Mouse (Mus musculus) heart, postnatal 0 days (tissue): ENCODE measurements around the gene Rab4b. TPM values are rescaled to one million over a fixed set of nuclear protein-coding genes. Genes with fewer than 3 reads are reported as not detected.

Experiments used
- ATAC-seq: fragments of 200-750 bp; cut with Nextera tagmentation; 2 replicates; pipeline ENCODE4 v1.8.0; 2017; ENCODE audit warnings: low read depth, moderate number of reproducible peaks, moderate library complexity; ENCODE audit not compliant: insufficient read depth
- DNase-seq: peaks from one replicate; pipeline ENCODE4 v3.0.0-alpha.2; 2016; ENCODE audit warnings: low spot score
- H3K27ac ChIP-seq: fragments of 300-500 bp; sonication (generic); 2 replicates; pipeline ENCODE4 v1.5.1; 2014; ENCODE audit warnings: low read depth, mild to moderate bottlenecking
- H3K27me3 ChIP-seq: fragments of 300-500 bp; sonication (generic); 2 replicates; pipeline ENCODE4 v1.6.1; 2014; ENCODE audit warnings: low read length, mixed read lengths; ENCODE audit not compliant: control insufficient read depth, insufficient read depth
- H3K36me3 ChIP-seq: fragments of 300-500 bp; sonication (generic); replicated peaks from 2 replicates; pipeline ENCODE4 v1.6.1; 2014; ENCODE audit warnings: low read length, mixed read lengths; ENCODE audit not compliant: control insufficient read depth, insufficient read depth
- H3K4me1 ChIP-seq: fragments of 300-500 bp; sonication (generic); 2 replicates; pipeline ENCODE4 v1.6.1; 2014; ENCODE audit warnings: antibody characterized with exemption; ENCODE audit not compliant: control insufficient read depth, insufficient read depth
- H3K4me2 ChIP-seq: fragments of 300-500 bp; sonication (generic); 2 replicates; pipeline ENCODE4 v1.6.1; 2014; ENCODE audit warnings: low read depth, mild to moderate bottlenecking, low read length, moderate library complexity
- H3K4me3 ChIP-seq: fragments of 300-500 bp; sonication (generic); 2 replicates; pipeline ENCODE4 v1.5.1; 2014; ENCODE audit warnings: low read depth, low read length
- H3K9ac ChIP-seq: fragments of 300-500 bp; sonication (generic); replicated peaks from 2 replicates; pipeline ENCODE4 v1.6.1; 2014; ENCODE audit warnings: low read depth, low read length, mixed read lengths
- H3K9me3 ChIP-seq: fragments of 300-500 bp; sonication (generic); replicated peaks from 2 replicates; pipeline ENCODE4 v1.6.1; 2016; ENCODE audit warnings: low read length; ENCODE audit not compliant: control insufficient read depth
- CTCF ChIP-seq: IDR thresholded peaks from 2 replicates; pipeline ENCODE4 v1.5.1; 2016; ENCODE audit warnings: antibody characterized with exemption, control low read depth, low read depth
- EP300 ChIP-seq: IDR thresholded peaks from 2 replicates; pipeline ENCODE4 v1.6.1; 2016; ENCODE audit warnings: antibody characterized with exemption, low read depth
- WGBS: fragments of 180-500 bp; shearing (Covaris S2); extraction: QIAGEN DNeasy Blood & Tissue Kit; methylation state at CpG from one replicate; pipeline ENCODE4 v1.1.7; 2014; 5-methylcytosine and 5-hydroxymethylcytosine counted together
- polyA plus RNA-seq: library from polyadenylated mRNA; unstranded; fragments of >200 nt; fragmentation: Nextera tagmentation; extraction: Ambion mirVana; gene quantifications from 2 replicates; pipeline ENCODE4 v1.2.1, GENCODE M21; 2015
- total RNA-seq: library from RNA; depleted of rRNA; stranded (reverse); fragments of >200 nt; gene quantifications from 2 replicates; pipeline ENCODE4 v1.2.3, GENCODE M21; 2014; ENCODE audit warnings: low replicate concordance

Rab4b gene
- total and polyA plus RNA-seq, 2 experiments from 2014 or later, result 45.9 to 74.2 TPM

GRCm38 (mm10) chr7:27222538-27222937, 43.8 kb upstream of the Rab4b start:
- no peaks in the 10 kb centered on the region for H3K9me3 ChIP-seq
- no peak overlapping the region for H3K4me3 ChIP-seq
- H3K27ac ChIP-seq, result no peak overlapping the region
- H3K27me3 ChIP-seq, result no peaks in the 10 kb centered on the region
- no peak overlapping the region for H3K4me2 ChIP-seq
- peaks cover 14% of the 10 kb centered on the region for H3K36me3 ChIP-seq
- H3K9ac ChIP-seq, result no peak overlapping the region
- no peak for TF ChIP-seq EP300
- no peak for TF ChIP-seq CTCF
- ATAC-seq (no peak), DNase-seq (no peak)
- H3K4me1 ChIP-seq, result peaks cover 13% of the 10 kb centered on the region
- WGBS, result 68% methylated on average over 1 of the region's 1 CpGs

- H3K9ac ChIP-seq, result no peak overlapping the region
- peaks cover 7% of the 10 kb centered on the region for H3K4me1 ChIP-seq
- H3K36me3 ChIP-seq, result peaks cover 19% of the 10 kb centered on the region
- DNase-seq, result no peak
- no peaks in the 10 kb centered on the region for H3K9me3 ChIP-seq
- H3K4me3 ChIP-seq, result no peak overlapping the region
- no peak overlapping the region for H3K27ac ChIP-seq
- 58% methylated on average over 6 of the region's 6 CpGs for WGBS
- no peaks in the 10 kb centered on the region for H3K27me3 ChIP-seq
- TF ChIP-seq CTCF (no peak), EP300 (no peak)
- no peak for ATAC-seq
- no peak overlapping the region for H3K4me2 ChIP-seq
These were observed 43.2 kb upstream of the Rab4b start for GRCm38 (mm10) chr7:27221939-27222338.

- H3K4me3 ChIP-seq, result no peak overlapping the region
- H3K27me3 ChIP-seq, result no peaks in the 10 kb centered on the region
- H3K9me3 ChIP-seq, result no peaks in the 10 kb centered on the region
- DNase-seq (no peak), ATAC-seq (no peak)
- no peak for TF ChIP-seq CTCF
- no peak for TF ChIP-seq EP300
- H3K4me1 ChIP-seq, result no peaks in the 10 kb centered on the region
- peaks cover 36% of the 10 kb centered on the region for H3K36me3 ChIP-seq
- no peak overlapping the region for H3K4me2 ChIP-seq
- no peak overlapping the region for H3K27ac ChIP-seq
- H3K9ac ChIP-seq, result no peak overlapping the region
- WGBS, result 89% methylated on average over 11 of the region's 11 CpGs
These were observed 41.2 kb upstream of the Rab4b start for GRCm38 (mm10) chr7:27219937-27220336.

- Histone ChIP-seq H3K4me3 (no peak overlapping the region), H3K4me1 (no peaks in the 10 kb centered on the region), H3K9me3 (no peaks in the 10 kb centered on the region), H3K27ac (no peak overlapping the region), H3K27me3 (no peaks in the 10 kb centered on the region), H3K9ac (no peak overlapping the region), H3K36me3 (peaks cover 45% of the 10 kb centered on the region), H3K4me2 (no peak overlapping the region)
- 80% methylated on average over 7 of the region's 7 CpGs for WGBS
- no peak for ATAC-seq
- no peak for TF ChIP-seq EP300
- TF ChIP-seq CTCF, result no peak
- DNase-seq, result no peak
These were observed 39.9 kb upstream of the Rab4b start for GRCm38 (mm10) chr7:27218586-27218985.

GRCm38 (mm10) chr7:27212626-27213025, 33.9 kb upstream of the Rab4b start:
- H3K9ac ChIP-seq, result no peak overlapping the region
- no peak for TF ChIP-seq CTCF
- TF ChIP-seq EP300, result no peak

GRCm38 (mm10) chr7:27203730-27204449, 25.2 kb upstream of the Rab4b start:
- DNase-seq, result no peak
- 94% methylated on average over 8 of the region's 8 CpGs for WGBS

More at GRCm38 (mm10) chr7:27212626-27213025, 33.9 kb upstream of the Rab4b start:
- Histone ChIP-seq H3K4me1 (no peaks in the 10 kb centered on the region), H3K27me3 (no peaks in the 10 kb centered on the region), H3K27ac (no peak overlapping the region), H3K9me3 (no peaks in the 10 kb centered on the region), H3K36me3 (peaks cover 72% of the 10 kb centered on the region), H3K4me3 (no peak overlapping the region), H3K4me2 (no peak overlapping the region)
- ATAC-seq (no peak), DNase-seq (no peak)
- 72% methylated on average over 2 of the region's 2 CpGs for WGBS

More at GRCm38 (mm10) chr7:27203730-27204449, 25.2 kb upstream of the Rab4b start:
- Histone ChIP-seq H3K27me3 (no peaks in the 10 kb centered on the region), H3K27ac (no peak overlapping the region), H3K36me3 (peaks cover 44% of the 10 kb centered on the region), H3K9ac (no peak overlapping the region), H3K4me3 (no peak overlapping the region), H3K4me1 (no peaks in the 10 kb centered on the region), H3K9me3 (no peaks in the 10 kb centered on the region), H3K4me2 (no peak overlapping the region)
- no peak for TF ChIP-seq CTCF
- no peak for TF ChIP-seq EP300
- no peak for ATAC-seq
